Mouse (Mus musculus) stomach, embryonic 16.5 days (tissue): ENCODE results near the gene Srcin1. TPM values are rescaled to one million over a fixed set of nuclear protein-coding genes. Genes with fewer than 3 reads are reported as not detected.

Source experiments
- ATAC-seq: fragments of 200-750 bp; cut with Nextera tagmentation; 2 replicates; pipeline ENCODE4 v1.8.0; 2017; ENCODE audit warnings: moderate number of reproducible peaks, moderate TSS enrichment; ENCODE audit not compliant: insufficient read depth, low FRiP score
- H3K27ac ChIP-seq: fragments of 300-500 bp; sonication (generic); 2 replicates; pipeline ENCODE4 v1.5.1; 2014; ENCODE audit warnings: low read length
- H3K27me3 ChIP-seq: fragments of 300-500 bp; sonication (generic); 2 replicates; pipeline ENCODE4 v1.6.1; 2014; ENCODE audit warnings: low read length, control low read depth, mixed read lengths; ENCODE audit not compliant: control insufficient read depth, insufficient read depth
- H3K36me3 ChIP-seq: fragments of 300-500 bp; sonication (generic); 2 replicates; pipeline ENCODE4 v1.6.1; 2014; ENCODE audit warnings: low read length; ENCODE audit not compliant: control insufficient read depth, insufficient read depth
- H3K4me1 ChIP-seq: fragments of 300-500 bp; sonication (generic); 2 replicates; pipeline ENCODE4 v1.6.1; 2014; ENCODE audit warnings: low read length, control low read depth, mixed read lengths; ENCODE audit not compliant: control insufficient read depth, insufficient read depth
- H3K4me2 ChIP-seq: fragments of 300-500 bp; sonication (generic); 2 replicates; pipeline ENCODE4 v1.6.1; 2014; ENCODE audit warnings: low read depth, low read length, mixed read lengths
- H3K4me3 ChIP-seq: fragments of 300-500 bp; sonication (generic); replicated peaks from 2 replicates; pipeline ENCODE4 v1.5.1; 2014; ENCODE audit warnings: mild to moderate bottlenecking, low read length
- H3K9ac ChIP-seq: fragments of 300-500 bp; sonication (generic); 2 replicates; pipeline ENCODE4 v1.6.1; 2014; ENCODE audit warnings: low read length
- H3K9me3 ChIP-seq: fragments of 300-500 bp; sonication (generic); replicated peaks from 2 replicates; pipeline ENCODE4 v1.6.1; 2016; ENCODE audit warnings: low read length, control low read depth; ENCODE audit not compliant: control insufficient read depth
- WGBS: fragments of 180-500 bp; shearing (Covaris S2); extraction: QIAGEN DNeasy Blood & Tissue Kit; methylation state at CpG from one replicate; pipeline ENCODE4 v1.1.7; 2014; 5-methylcytosine and 5-hydroxymethylcytosine counted together
- polyA plus RNA-seq: library from polyadenylated mRNA; unstranded; fragments of >200 nt; fragmentation: Nextera tagmentation; extraction: Ambion mirVana; gene quantifications from 2 replicates; pipeline ENCODE4 v1.2.1, GENCODE M21; 2015

The Srcin1 gene
- polyA plus RNA-seq, result 0.36 and 0.39 TPM in 2 replicates

DNA sequence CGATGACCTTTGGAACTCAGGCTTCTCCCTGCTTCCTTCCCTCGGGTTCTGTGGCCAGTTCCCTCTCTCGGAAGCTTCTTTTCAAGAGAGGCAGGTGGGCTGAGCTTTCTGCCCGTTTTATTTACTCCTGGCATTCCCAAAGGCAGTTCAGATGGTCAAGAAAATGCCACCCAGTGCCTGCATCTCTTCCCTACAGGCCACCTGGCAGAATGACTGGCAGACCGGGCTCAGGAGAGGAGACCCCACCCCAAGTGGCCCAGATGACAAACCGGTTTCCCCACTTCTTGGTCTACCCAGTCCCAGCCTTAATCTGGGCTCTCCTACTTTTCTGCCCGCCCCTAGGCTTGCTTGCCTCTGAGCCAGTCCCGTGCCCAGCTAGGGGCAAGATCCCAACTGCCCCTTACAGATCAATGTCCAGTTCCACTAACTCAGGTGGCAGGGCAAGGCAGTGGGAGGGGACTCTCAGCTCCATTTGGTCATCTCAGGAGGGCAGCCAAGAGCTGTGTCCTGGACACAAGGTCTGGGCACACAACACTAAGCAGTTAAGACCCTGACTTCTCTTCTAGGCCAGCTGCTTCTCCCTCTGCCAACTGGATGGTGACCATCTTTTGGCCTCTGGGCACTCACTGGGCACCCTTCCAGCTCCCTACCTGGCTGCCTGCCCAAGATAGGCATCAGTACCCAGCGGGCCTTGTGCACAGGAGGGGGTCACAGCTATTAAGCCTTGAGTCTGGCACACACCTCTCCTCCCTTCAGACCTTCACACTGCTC is at the start of gene Srcin1:
Gene Srcin1 (minus strand): TSS at position 51 of the 771 bp plus-strand sequence.
- peak within 1 kb of the TSS; percentile 41; the same call in 1 of the 2 replicates for H3K27ac ChIP-seq
- peak within 1 kb of the TSS; percentile 61 for H3K4me3 ChIP-seq
- H3K9me3 ChIP-seq, result no peaks in the 10 kb centered on the region
- H3K9ac ChIP-seq, result peak within 1 kb of the TSS; percentile 72
- H3K4me2 ChIP-seq, result peak within 1 kb of the TSS; percentile 98
- WGBS, result 29% methylated on average over 9 of the region's 9 CpGs
- peaks cover 7% of the 10 kb centered on the region; the same call in 1 of the 2 replicates for H3K4me1 ChIP-seq
- ATAC-seq, result peak; percentile 41; the same call in 1 of the 2 replicates
- H3K36me3 ChIP-seq, result no peaks in the 10 kb centered on the region
- peaks cover 34% of the 10 kb centered on the region for H3K27me3 ChIP-seq

DNA sequence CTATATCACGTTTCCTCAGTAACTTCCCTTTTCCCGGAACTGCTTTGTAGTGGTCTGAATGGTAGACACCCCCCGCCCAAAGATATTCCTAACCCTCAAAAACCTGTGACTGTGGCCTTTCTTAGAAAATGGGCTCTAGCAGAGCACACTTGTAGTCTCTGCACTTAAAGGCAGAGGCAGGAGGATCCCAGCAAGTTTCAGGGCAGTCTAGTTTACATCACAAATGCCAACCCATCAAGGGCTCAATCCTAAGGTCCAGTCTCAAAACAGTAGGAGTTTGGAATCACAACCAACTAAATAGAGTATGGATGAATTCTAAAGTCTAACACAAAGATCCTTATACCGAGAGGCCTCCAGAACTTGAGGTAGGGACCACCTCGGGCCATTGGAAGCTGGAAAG is 49.6 kb upstream of the Srcin1 start:
- Histone ChIP-seq H3K4me1 (peaks cover 10% of the 10 kb centered on the region; the same call in 1 of the 2 replicates), H3K4me3 (no peak overlapping the region), H3K27me3 (peaks cover 44% of the 10 kb centered on the region), H3K9me3 (no peaks in the 10 kb centered on the region), H3K36me3 (no peaks in the 10 kb centered on the region), H3K27ac (no peak overlapping the region), H3K9ac (no peak overlapping the region), H3K4me2 (no peak overlapping the region)
- no peak for ATAC-seq
- 79% methylated on average over 5 of the region's 5 CpGs for WGBS

DNA sequence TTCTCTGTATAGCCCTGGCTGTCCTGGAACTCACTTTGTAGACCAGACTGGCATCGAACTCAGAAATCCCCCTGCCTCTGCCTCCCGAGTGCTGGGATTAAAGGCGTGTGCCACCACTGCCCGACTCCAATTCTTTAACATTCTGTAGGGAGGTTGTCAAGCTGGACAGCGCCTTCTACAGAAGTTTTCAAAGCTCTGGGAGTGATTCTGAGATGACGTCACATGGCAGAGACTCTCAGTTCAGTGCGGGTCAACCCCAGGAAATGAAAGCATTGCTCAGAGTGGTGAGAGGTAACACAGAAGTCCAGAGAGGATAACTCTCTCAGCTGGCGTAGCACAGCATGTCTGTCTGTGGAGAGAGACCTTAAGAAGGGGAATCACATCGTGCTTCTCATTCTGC is 47.2 kb upstream of the Srcin1 start:
- peaks cover 9% of the 10 kb centered on the region; the same call in 1 of the 2 replicates for H3K4me1 ChIP-seq
- no peak overlapping the region for H3K4me2 ChIP-seq
- H3K27me3 ChIP-seq, result peaks cover 39% of the 10 kb centered on the region
- H3K27ac ChIP-seq, result no peak overlapping the region
- H3K9ac ChIP-seq, result no peak overlapping the region
- H3K9me3 ChIP-seq, result no peaks in the 10 kb centered on the region
- WGBS, result 55% methylated on average over 9 of the region's 9 CpGs
- H3K4me3 ChIP-seq, result no peak overlapping the region
- ATAC-seq, result no peak
- H3K36me3 ChIP-seq, result no peaks in the 10 kb centered on the region

DNA sequence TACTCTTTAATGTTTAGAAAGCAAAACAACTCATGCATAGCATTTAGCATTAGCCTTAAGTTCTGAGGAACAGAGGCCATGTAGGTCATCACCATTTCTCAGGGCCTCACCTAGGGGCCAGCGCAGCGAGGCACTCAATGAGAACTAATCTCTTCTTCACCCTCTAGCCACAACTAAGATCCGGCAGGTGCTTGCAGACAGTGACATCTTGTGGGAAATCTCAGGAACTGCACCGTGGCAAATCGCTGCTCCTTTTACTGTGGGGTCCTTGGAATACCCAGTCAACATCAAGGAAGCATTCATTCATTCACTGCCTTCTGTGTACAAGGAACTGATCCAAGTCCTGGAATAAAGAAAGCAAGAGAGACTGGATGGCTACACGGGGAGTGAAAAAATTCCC is 46.5 kb upstream of the Srcin1 start:
- no peak overlapping the region for H3K9ac ChIP-seq
- ATAC-seq, result 0 out of 2 replicates have a peak, but pooled peaks have one; percentile 30
- no peak overlapping the region for H3K27ac ChIP-seq
- H3K4me3 ChIP-seq, result no peak overlapping the region
- H3K27me3 ChIP-seq, result peaks cover 32% of the 10 kb centered on the region
- H3K4me1 ChIP-seq, result 0 out of 2 replicates have a peak, but pooled peaks cover 2% of the 10 kb centered on the region
- WGBS, result 3% methylated on average over 6 of the region's 6 CpGs
- H3K4me2 ChIP-seq, result no peak overlapping the region
- H3K9me3 ChIP-seq, result no peaks in the 10 kb centered on the region
- no peaks in the 10 kb centered on the region for H3K36me3 ChIP-seq

DNA sequence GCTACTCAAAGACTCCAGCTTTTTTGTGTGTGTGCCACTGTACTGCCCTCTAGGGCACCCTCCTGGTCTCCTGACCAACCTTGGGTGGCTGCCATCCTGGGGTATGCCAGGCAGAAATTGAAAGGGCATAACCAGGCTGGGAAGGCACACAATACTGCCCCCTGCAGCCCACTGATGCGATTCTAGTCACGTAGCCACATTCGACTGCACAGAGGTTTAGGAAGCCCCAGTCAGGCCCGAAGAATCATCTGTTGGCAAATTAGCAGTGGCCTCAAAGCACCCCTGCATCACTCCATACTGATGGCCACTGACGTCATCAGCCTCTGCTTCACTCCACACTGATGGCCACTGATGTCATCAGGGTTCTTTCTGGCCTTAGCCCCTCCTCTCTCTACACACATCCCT is 43.4 kb upstream of the Srcin1 start:
- no peaks in the 10 kb centered on the region for H3K4me1 ChIP-seq
- peaks cover 4% of the 10 kb centered on the region for H3K27me3 ChIP-seq
- WGBS, result 59% methylated on average over 5 of the region's 5 CpGs
- no peak overlapping the region for H3K27ac ChIP-seq
- H3K9me3 ChIP-seq, result no peaks in the 10 kb centered on the region
- no peaks in the 10 kb centered on the region for H3K36me3 ChIP-seq
- no peak for ATAC-seq
- H3K4me2 ChIP-seq, result no peak overlapping the region
- H3K4me3 ChIP-seq, result no peak overlapping the region
- no peak overlapping the region for H3K9ac ChIP-seq

DNA sequence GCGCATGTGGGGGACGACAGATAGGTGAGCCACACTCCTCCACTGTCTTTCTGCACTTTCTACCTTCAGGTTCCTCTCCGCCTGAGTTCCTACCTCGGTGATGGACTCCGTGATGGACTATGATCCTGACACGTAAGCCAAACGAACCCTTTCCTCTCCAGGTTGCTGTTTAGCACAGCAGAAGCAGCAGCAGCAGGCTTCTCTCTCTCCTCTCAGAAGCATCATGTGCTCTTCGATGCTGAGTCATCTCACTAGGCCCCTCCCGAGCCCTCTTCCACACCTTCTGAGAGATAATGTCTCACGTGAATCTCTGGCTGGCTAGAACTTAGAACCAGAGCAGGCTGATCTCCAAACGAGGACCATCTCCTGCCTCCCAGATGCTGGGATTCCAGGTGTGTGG is 42.4 kb upstream of the Srcin1 start:
- H3K9ac ChIP-seq, result no peak overlapping the region
- H3K27ac ChIP-seq, result no peak overlapping the region
- H3K4me2 ChIP-seq, result no peak overlapping the region
- 32% methylated on average over 11 of the region's 11 CpGs for WGBS
- H3K27me3 ChIP-seq, result no peaks in the 10 kb centered on the region; the same call in 1 of the 2 replicates
- ATAC-seq, result no peak
- H3K36me3 ChIP-seq, result no peaks in the 10 kb centered on the region
- no peak overlapping the region for H3K4me3 ChIP-seq
- H3K4me1 ChIP-seq, result no peaks in the 10 kb centered on the region
- no peaks in the 10 kb centered on the region for H3K9me3 ChIP-seq

DNA sequence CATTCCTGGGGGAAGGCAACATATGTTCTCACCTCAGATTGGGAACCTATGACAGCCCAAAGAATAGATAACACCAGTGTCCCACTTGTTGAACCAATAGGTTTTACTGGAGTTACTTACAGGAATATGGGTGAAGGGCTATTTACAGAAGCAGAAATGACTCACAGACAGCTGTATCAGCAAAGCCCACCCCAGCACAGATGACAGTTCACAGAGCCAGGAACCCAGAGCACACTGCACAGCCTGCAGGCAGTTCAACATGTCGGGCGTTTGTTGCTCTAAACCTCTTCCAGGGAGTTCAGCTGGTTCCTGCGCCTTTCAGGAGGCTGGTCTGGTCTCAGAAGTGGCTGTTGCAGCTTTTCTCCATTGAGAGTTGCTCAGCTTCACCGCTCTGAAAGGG is 39.3 kb upstream of the Srcin1 start:
- Histone ChIP-seq H3K27ac (no peak overlapping the region), H3K36me3 (no peaks in the 10 kb centered on the region), H3K4me3 (no peak overlapping the region), H3K27me3 (no peaks in the 10 kb centered on the region), H3K9me3 (no peaks in the 10 kb centered on the region), H3K9ac (no peak overlapping the region), H3K4me1 (no peaks in the 10 kb centered on the region), H3K4me2 (no peak overlapping the region)
- 71% methylated on average over 4 of the region's 4 CpGs for WGBS
- no peak for ATAC-seq

DNA sequence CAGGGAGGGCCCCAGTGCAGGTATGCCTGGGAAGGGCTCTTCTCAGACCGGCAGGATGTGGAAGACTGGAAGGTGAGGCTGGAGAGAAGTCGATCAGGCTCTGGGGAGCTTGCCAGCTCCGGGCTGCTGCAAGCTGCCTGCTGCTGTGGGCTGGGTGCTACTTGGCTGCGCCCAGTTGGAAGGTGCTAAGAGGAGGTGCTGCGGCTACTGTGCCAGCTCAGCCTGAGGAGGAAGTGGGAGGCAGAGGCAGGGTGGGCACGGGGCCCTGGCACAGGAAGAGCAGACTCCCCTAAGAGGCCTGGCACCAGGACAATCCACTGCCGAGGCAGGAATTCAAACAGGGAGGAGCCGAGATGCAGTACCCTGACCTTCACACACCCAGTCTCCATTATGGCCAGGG is 35.1 kb upstream of the Srcin1 start:
- no peaks in the 10 kb centered on the region for H3K9me3 ChIP-seq
- no peak overlapping the region for H3K4me3 ChIP-seq
- no peak overlapping the region for H3K4me2 ChIP-seq
- H3K36me3 ChIP-seq, result no peaks in the 10 kb centered on the region
- H3K4me1 ChIP-seq, result no peaks in the 10 kb centered on the region
- no peaks in the 10 kb centered on the region for H3K27me3 ChIP-seq
- 55% methylated on average over 8 of the region's 8 CpGs for WGBS
- H3K9ac ChIP-seq, result no peak overlapping the region
- ATAC-seq, result 0 out of 2 replicates have a peak, but pooled peaks have one; percentile 10
- H3K27ac ChIP-seq, result no peak overlapping the region

DNA sequence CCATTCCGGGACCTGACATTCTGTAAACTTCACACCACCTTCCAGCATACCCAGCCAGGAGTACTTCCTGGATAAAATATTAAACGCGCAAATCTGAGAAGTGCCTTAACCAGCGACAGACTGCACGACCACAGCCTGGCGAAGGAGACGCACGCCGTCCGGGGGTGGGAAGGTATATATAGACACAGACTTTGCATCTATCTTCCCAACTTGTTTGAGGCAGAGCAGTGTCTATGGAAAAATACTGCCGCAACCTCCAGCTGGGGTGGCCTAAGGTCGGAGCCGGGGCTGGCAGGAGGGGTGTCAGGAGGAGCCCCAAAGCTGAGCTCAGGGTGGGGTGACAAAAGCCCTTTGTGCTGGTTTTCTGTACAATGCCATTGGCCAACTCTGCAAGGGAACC is 33.8 kb upstream of the Srcin1 start:
- H3K4me1 ChIP-seq, result no peaks in the 10 kb centered on the region
- no peak overlapping the region for H3K4me2 ChIP-seq
- 0 out of 2 replicates have a peak, but pooled peaks have one; percentile 25 for ATAC-seq
- WGBS, result 79% methylated on average over 13 of the region's 13 CpGs
- H3K27me3 ChIP-seq, result no peaks in the 10 kb centered on the region
- H3K4me3 ChIP-seq, result no peak overlapping the region
- H3K9me3 ChIP-seq, result no peaks in the 10 kb centered on the region
- H3K9ac ChIP-seq, result no peak overlapping the region
- H3K27ac ChIP-seq, result no peak overlapping the region
- no peaks in the 10 kb centered on the region for H3K36me3 ChIP-seq
